14 mouse cellular contexts compared by ENCODE assay signal in genomic region chr17:89460438-89460837, GRCm38 (mm10).
"Had no signal": no experiment of that assay in that cellular context is flagged by ENCODE, and none has a peak within 500 bp of the region (broad histone marks: within the 10 kb centered on the region; RNA-seq: fewer than 3 reads in every experiment).

No protein-coding gene starts in this region.

- H3K9ac ChIP-seq: limb, embryonic 13.5 days; liver, embryonic 15.5 days; midbrain, embryonic 15.5 days; neural tube, embryonic 12.5 days; stomach, embryonic 15.5 days had no signal

- H3K4me3 ChIP-seq: left cerebral cortex, adult 2 months; limb, embryonic 13.5 days; liver, embryonic 15.5 days; midbrain, embryonic 15.5 days; neural tube, embryonic 12.5 days; stomach, embryonic 15.5 days had no signal

- H3K27me3 ChIP-seq: limb, embryonic 13.5 days; liver, embryonic 15.5 days; midbrain, embryonic 15.5 days; neural tube, embryonic 12.5 days; stomach, embryonic 15.5 days had no signal

- H3K27ac ChIP-seq: left cerebral cortex, adult 2 months; limb, embryonic 13.5 days; liver, embryonic 15.5 days; midbrain, embryonic 15.5 days; neural tube, embryonic 12.5 days; stomach, embryonic 15.5 days had no signal

- H3K4me1 ChIP-seq: limb, embryonic 13.5 days; liver, embryonic 15.5 days; midbrain, embryonic 15.5 days; neural tube, embryonic 12.5 days; stomach, embryonic 15.5 days had no signal

- H3K9me3 ChIP-seq: limb, embryonic 13.5 days; liver, embryonic 15.5 days; midbrain, embryonic 15.5 days; neural tube, embryonic 12.5 days; stomach, embryonic 15.5 days had no signal

- DNase-seq: kidney, adult 8-10 months; kidney, postnatal 25 days; lung, adult 2 months; lung, postnatal 36 days; right cerebral cortex, postnatal 14 days; thymus, adult 2 months; thymus, postnatal 25 days had no signal

- ATAC-seq: lung, postnatal 0 days; midbrain, embryonic 15.5 days had no signal

- H3K4me2 ChIP-seq: limb, embryonic 13.5 days; liver, embryonic 15.5 days; midbrain, embryonic 15.5 days; neural tube, embryonic 12.5 days; stomach, embryonic 15.5 days had no signal

- H3K36me3 ChIP-seq: limb, embryonic 13.5 days; liver, embryonic 15.5 days; midbrain, embryonic 15.5 days; neural tube, embryonic 12.5 days; stomach, embryonic 15.5 days had no signal
